Mouse (Mus musculus) 3134 (cell line): ENCODE results near the gene Npff.

Experiments used
- DNase-seq: peaks from one replicate; pipeline ENCODE4 v3.0.0-alpha.2; 2011; ENCODE audit warnings: low spot score; ENCODE audit not compliant: insufficient read length; ENCODE audit errors: extremely low read depth

Npff gene

DNA sequence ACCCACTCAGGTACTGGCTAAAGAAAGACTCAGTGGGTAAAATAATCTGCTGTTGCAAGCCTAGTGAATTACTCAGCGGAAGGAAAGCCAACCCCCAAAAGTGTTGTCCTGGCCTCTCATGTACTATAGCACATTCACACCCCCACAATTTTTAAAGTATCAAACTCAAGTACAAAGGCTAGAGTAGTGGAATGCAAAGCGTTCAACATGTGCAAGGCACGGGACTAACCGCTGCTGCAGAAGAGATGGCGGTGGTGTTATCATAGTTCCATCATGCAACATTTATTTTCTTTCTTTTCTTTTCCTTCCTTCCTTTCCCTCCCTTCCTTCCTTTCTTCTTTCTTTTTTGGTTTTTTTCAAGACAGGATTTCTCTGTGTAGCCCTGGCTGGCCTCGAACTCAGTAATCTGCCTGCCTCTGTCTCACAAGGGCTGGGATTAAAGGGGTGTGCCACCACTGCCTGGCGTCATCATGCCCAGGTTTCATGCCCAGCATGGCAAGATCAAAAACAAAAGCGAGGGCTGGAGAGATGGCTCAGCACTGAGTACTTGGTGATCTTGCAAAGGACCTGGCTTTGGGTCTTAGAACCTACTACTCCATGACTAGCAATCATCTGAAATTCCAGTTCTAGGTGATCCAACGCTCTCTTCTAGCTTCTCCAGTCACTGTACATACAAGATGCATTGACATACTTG lies 18.8 kb downstream of the Npff start:
- DNase-seq = no peak

DNA sequence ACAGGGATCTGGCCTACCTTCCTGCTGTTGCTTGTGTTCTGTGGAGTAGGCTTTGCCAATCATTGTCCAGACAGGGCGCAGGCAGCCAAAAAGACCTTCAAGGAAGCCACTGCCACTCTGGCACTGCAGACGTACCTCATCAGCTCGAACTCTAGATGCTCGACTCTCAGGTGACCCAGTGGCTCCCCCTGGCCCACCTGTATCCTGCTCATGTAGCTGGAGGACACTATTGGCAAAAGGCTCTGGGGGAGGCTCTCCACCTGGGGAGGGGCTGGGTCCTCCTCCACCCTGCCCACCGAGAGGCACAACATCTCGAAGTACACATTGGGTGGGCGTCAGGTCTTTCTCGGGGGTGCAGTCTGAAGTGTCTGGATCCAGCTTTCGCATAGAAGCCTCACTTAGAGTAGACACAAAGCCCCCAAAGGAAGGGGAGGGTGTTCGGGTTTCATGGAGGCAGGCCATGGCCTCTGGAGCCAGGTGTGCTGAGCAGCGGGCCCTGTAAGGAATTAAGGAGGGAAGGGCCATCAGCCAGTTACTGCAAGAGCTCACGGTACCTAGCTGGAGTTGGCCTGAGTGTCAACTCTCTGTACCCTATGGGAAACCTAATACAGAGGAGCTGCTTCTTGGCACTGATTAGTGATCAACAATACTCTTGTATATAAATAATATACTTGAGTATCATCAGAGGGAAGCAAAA lies 19.5 kb downstream of the Npff start:
- DNase-seq = no peak

DNA sequence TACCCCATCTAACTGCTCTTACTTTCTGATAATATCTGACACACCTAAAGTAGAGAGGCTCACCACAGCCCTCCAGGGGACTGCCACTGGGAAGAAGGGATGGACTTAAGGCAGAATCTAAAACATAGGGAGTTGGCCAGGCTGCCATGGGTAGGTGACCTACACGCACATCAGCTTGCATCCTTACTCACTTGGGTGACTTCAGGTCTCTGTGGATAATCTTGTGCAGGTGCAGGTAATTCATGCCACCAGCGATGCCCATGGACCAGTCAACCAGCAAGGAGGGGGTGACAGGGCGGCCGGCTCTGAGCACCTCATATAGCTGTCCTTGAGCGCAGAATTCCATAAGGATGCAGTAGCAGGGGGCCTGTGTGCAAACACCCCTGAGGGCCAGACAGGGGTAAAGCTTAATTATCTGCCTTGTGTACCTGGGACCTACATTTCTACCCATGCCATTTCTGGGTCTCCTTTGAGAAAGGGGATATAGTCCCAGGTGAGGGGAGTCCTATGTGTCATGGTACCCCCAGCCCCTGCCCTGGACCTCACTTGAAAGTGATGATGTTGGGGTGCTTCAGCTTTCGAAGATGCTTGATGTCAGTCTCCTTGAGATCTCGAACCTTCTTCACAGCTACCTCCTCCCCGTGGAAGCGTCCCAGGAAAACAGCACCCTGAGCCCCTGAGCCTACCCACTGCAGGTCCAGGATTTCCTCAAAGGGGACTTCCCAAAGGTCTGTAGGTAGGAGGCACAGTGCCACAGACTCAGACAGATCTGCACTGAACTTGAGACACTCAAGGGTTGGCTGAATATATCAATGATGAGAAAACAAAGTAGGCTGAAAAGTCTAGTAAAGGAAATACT lies 20.6 kb downstream of the Npff start:
- no peak for DNase-seq

DNA sequence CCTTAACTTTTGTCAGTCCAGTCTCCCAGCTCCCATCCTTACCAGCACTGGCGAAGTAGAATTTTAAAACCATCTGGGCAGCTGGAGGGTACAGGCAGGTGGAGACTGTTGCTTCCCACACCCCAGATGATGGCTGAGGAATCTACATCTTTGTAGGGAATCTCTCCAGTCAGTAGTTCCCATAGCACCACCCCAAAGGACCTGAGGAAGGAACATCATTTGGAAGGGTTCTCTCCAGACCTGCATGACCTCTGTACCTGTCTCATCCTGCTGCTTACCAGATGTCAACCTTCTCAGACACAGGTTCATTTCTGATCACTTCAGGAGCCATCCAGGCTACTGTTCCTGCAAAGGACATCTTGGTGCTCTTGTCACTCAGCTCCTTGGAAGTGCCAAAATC lies 21.3 kb downstream of the Npff start, which contains the start of gene Gm10337:
Gene Gm10337, plus strand, starts transcription at position 276 of the 400 bp plus-strand sequence.
- no peak for DNase-seq

DNA sequence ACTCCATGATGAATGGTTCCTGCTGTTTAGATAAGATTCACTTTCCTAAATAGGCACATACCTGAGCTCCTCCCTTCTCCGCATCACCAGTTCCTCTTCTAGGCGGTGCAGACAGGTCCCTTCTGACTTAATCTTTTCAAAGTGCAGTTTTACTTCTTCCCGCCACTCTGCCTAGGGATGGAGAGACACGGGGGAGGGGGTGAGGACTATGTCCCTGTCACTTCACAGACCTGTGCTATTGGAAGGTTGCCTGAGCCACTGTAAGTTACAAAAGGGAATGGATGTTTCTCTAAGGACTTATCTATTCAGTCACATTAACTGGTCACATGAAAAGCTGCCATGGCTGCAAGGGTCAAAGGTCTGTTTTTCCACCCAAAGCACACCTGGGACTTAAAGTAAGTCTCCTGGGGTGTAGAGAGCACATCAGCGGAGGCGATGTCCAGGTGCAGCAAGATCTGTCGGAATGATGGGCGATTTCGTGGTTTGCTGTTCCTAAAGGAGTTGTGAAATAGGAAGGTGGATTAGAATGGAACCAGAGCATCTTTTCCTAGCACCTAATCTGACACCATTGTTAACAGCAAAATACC lies 22.4 kb downstream of the Npff start:
- no peak for DNase-seq

DNA sequence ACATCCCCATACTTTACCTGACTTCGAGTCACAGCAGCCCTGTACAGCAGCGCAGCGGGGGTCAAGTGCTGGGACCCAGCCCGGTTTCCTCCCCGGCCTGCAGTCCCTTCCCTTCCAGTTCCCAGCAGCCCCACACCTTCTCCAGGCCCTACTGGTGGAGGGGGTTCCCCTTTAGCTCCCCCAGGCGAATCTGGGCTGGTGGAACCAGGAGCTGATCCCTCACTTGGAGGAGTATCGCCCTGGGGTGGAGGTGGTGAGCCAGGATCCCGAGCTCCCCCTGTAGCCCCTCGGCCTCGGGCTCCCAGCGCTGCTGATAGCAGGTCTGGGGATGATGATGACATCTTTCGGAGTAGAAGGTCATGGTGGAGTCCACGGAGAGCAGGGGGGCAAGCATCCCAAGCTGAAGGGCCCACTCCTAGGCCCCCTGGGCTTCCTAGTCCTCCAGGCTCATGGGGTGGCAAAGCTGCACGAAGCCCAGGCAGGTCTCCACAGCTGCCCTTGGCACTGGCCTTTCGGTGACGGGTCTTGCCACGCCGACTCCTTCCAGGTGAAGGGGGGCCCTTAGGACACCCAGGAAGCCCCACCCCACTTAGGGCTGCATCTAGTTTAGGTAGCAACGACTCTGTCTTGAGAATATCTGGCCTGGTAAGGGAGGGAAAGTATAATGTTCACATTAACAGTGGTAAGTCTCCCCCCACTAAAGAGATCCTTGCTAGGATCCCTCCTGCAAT lies 23.5 kb downstream of the Npff start:
- no peak for DNase-seq

DNA sequence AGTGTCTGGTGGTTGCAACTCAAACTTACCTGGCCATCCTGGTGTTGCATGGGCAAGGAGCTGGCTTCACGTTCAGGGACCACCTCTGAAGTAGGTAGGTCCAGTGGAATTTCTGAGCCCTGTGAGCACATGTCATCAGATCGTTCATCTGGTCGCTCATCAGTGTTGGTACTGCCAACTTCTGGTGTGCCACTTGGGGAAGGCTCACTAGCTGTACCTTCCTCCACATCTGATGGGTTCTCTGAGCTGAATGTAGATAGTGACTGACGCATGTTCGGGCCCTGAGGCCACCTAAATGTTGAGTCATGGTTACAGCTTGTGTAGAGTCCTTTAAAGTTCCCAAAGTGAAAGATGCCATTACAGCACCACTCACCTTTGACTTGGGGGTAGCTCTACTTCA lies 24.3 kb downstream of the Npff start:
- no peak for DNase-seq

DNA sequence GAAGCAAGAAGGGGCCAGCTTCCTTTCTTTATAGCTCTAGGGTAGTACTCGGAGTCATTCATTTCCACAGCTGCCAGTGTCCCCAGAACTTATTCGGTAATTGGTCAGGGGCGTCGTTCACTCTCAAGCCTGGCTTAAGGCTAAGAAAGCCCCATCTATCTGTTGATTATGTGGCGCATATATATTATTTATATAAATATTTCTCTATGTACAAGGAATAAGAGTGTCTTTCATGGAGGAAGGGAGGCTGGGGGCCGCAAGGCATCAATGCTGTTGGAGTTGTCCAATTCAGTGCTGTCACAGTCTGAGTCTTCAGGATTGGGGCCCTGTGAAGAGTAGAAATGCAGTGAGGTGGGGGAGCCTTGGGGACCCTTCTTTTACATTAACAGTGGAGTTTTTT lies 24.9 kb downstream of the Npff start:
- DNase-seq = no peak

DNA sequence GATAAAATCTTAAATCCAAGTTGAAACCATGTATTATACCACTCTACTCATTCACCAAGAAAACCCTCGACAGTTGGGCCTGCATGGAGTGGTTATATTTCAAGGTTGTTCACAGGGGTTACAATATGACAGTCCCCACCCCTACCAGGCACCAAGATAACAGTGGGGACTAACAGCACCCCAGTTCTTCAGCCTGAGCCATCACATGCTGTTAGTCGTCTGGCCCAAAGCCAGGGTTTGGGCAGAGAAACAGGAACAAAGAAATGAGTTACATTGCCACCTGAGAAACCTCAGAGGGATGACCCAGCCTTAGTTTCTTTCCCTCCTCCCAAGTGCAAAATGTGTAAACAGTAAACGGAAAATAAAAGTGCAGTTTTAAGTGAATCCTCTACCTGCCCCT lies 25.4 kb downstream of the Npff start:
- no peak for DNase-seq

DNA sequence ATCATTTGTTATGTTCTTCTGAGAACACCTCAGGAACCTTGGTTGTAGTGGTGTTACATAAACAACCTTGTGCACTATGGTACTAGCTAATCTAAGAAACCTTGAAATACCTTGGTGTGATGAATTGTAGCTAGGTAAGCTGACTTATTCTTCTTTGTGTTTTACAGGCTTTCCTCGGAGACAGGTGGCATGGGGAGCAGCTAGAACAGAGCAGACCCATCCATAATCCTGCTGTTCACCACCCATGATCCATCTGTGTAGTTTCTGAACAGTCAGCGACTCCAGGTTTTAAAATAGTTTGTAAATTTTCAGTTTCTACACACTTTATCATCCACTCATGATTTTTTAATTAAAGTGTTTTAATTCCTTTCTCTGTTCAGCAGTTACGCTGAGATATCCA lies 26.4 kb downstream of the Npff start:
- DNase-seq = no peak

DNA sequence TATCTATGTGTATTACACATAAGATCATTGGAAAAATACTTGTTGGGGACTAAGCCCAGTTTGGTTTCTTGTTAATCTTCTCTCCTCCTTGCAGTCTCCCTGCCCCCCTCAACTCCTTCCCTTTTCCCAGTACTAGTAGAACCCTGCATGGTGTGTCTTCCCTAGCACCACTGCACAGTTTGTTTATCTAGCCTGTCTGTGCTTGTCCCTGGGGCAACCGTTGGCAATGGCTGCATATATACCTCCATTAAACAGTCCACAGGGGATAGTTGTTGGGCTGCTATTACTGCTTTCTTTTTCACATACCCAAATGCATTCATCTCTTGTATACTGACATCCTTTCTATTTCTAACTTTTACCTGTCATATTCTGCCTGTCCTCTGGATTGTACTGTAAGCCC lies 37.1 kb downstream of the Npff start:
- DNase-seq = no peak

DNA sequence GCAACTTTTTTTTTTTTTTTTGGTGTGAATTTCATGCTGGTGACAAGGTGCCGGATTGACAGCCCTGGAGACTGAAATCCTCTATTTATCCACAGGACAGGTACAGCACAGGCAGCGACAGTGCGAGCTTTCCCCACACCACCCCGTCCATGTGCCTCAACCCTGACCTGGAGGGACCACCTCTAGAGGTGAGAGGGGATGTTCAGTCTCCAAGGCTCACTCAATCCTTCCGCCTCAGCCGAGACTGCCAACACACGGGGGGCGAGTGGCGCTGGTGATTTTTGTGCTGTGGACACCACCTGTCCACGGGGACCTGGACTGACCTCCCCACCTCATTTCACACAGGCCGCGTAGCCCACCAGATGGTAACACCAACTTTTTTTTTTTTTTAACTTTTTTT lies 38.9 kb downstream of the Npff start:
- no peak for DNase-seq

DNA sequence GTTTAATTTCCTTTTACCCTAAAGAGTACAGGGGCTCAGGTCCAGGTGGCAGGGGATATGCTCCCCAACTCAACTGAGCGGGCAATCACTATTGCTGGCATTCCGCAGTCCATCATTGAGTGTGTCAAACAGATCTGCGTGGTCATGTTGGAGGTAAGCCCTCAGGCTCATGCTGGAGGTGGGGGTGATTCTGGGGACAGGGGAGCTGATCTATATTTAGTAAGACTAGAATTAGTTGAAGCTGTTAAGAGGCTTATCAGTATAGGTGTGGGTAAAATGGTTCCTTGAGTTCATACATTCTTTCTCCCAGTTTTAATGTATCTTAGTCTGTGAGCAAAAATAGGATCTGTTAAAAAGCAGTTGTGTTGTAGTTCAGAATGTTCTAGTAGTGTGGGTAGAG lies 41.6 kb downstream of the Npff start:
- no peak for DNase-seq

DNA sequence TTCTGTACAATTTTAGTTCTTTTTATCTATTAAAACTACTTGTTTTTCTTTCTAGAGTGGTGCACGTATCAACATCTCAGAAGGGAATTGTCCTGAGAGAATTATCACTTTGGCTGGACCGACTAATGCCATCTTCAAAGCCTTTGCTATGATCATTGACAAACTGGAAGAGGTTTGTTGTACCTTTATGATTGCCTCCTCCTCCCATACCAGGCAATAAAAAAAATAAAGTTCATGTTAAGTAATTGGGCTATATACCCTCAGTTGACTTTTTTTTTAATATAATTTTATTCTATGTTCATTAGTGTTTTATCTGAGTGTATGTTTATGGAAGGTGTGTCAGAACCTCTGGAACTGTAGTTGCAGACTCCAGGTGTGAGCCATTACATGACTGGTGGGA lies 50.2 kb downstream of the Npff start:
- no peak for DNase-seq
